Mouse (Mus musculus) spleen, adult 18-20 months (tissue): ENCODE measurements around the gene Nav2.

ENCODE experiments used
- DNase-seq, 2 experiments: peaks; one replicate each; pipeline ENCODE4 v3.0.0; 2022; ENCODE audit warnings: mixed read lengths in 2 of 2

Gene Nav2

DNA sequence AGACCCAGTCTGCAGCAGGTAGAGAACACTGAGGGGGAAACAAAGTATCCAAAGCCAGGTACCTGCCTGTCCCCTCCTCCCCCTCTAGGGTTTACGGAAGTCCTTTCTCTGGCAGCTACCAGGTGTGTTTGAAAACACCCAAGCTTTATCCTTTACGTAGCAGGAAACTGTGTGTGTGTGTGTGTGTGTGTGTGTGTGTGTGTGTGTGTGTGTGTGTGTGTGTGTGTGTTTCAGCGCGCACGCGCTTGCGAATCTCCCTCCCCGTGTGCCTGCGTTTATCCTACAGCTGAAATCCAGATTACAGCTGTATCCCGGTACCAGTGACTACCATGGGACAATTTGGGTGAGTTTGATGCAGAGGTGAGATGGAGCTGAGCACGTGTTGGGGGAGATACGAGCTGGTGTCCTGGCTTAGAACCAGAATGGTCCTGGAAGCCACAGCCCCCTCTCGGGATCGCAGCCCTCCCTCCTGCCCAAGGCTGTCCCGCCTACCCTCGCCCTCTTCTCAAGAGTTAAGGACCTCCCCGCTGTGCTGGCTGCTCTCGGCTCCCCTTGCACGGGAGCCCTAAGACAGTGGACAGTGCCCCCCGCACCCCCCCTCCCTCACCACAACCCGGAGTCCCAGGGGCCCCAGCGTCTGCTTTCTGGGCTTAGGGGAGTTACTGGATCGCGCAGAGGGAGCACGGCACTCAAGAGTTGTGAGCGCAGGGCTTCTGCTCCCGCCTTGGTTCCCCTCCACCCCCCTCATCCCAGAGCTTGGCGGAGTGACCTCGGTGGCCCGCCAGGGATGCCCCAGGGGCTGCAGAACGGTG lies 395.3 kb downstream of the Nav2 start:
- no peak for DNase-seq

DNA sequence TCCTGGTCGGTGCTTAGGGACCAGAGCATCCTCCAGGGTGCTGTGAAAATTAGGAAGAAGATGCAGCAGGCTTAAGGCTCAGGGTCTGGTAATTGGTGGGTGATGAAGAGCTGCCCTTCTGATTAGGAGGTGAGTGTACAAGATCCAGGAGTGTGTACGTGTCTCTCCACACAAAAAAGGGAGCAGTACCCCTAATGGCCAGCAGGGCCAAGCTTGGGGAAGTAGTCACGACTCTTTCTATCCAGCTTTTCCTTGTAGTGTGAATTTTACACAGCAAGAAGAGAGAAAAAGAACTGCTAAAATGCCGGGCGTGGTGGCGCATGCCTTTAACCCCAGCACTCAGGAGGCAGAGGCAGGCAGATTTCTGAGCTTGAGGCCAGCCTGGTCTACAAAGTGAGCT lies 399.2 kb downstream of the Nav2 start:
- DNase-seq: peak in 1 of 2 experiments; percentile 11

DNA sequence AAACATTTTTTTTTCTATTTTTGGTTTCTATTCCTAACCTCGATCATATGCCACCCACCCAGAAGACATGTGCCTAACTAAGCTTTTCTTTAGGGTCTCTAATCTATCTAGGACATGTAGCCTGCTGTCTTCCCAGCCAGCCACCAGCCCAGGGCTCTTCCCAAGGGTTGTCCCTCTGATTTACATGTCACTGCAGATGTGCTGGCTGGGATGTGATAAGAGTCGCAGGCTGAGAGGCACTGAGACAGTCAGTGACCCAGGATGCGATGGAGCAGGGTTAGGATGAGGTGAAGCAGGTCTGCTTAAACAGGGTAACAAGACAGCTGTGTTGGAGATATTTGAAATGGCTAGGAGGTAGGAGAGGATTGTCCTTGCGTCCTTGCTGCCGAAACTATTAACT lies 401.2 kb downstream of the Nav2 start:
- DNase-seq: no peak

DNA sequence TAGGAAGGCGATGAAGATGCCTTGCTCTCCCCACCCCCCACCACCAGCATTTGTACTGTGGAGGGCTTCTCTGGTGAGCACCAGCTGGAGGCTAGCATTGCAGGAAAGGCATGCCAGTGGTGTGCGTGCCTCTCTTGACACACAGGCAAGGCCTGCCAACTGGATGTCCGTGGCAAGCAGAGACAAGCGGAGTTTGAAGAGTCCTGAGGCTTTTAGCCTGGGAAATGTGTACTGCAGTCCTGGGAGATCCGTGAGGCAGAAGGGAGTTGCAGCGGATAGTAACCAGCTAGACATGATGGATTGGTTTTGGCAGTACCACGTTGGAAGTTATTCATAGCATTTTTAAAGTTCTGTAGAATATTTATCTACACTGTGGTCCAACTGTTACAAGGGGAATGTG lies 405.4 kb downstream of the Nav2 start:
- no peak for DNase-seq

DNA sequence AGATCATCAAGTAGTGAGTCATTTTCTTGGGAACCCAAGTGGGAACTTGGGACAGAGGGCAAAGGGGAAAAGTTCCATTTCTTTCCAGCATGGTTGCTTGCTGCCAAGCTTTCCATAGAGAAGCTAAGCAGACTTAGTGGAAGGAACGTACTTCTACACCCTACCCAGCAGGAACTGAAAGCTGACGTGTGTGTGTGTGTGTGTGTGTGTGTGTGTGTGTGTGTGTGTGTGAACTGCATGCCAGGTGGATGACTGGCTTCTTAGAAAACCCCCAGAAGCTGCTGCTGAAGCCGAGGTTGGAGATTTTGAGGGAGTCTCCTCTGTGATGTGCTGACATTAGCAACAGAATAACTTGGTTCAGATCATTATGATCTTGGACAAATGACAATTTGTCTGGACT lies 406.5 kb downstream of the Nav2 start:
- no peak for DNase-seq

DNA sequence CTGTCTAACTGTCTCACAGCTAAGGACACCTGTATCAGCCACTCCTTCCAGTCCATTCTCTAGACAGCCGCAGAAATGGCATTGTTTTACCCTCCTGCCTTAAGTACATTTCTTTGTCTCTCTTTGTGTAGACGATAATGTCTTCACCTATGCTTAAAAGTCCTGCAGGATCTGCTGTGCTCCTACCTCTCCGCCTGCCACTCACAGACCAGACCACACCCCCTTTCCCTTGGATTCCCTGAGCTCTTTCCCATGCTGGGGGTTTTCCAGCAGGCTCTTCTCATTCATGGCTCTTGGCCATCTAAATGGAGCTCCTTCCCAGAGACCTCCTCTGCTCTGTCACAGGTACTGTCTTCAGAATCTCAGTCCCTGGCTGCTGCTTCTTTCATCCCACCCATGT lies 408.1 kb downstream of the Nav2 start:
- DNase-seq: no peak

DNA sequence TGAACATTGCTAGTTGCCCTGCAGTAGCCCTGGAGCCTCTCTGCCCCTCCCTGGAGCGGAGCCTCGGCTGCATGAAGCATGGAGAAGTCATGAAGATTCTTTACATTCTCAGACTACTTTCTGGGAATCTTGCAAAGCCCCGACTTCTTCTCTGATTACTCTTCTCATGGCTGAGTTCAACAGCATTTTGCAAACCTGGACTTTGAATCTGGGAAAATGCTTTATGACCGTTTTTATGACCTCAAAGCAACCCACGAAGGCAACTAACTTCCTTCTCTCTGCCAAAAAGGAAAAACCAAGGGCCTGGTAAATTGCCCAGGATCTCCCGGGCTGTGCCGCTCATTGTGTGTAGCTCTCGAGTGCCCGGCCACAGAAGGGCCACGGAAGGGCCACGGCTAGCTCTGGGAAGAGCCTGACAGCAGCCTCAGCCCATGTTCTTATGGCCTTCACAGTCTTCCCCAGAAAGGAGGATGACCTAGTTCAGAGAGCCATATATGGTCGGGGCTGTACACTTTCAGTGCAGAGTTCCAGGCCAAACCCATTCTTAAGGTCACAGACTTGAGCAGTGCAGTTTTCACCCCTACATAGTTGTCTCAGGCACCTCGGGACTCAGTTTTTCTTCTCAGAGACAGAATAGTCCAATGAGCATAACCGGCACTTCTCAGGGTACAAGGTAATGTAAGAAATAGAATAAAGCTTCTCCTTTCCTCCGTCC lies 409.8 kb downstream of the Nav2 start:
- no peak for DNase-seq

DNA sequence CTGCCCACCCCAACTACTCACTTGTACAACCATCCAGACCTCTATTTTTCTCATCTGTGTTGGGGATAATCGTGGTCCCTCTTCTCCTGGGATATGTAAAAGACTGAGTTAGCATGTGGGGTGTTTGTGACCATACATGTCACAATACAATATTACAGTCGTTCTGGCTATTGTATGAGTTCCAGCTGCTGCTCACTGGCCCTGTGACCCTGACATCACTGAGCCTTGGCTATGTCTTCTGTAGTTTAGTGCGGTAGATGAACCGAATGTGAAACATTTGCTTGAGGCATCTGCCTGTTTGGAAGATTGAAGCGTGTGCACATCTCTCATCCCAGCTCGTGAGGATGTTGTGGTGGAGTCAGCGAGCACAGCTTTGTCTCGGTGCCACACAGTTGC lies 410.4 kb downstream of the Nav2 start:
- DNase-seq: no peak

DNA sequence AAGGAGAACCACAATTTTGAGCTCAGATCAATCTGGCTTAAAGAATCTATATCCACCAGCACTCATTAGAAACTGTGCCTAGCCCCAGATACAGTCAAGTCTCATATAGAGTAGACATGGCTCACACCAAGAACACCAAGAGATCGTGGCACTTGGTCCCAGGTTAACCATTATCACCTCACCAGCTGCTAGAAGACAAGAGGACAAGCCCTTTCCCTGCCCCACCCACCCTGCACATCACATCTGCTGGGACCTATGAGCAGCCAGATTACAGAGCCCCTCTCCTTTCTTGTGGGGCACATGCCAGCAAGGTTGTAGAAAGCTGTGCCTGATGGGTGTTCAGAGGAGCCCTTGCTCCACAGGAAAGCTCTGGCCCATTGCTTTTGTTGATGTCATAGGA lies 411.5 kb downstream of the Nav2 start:
- DNase-seq: no peak

DNA sequence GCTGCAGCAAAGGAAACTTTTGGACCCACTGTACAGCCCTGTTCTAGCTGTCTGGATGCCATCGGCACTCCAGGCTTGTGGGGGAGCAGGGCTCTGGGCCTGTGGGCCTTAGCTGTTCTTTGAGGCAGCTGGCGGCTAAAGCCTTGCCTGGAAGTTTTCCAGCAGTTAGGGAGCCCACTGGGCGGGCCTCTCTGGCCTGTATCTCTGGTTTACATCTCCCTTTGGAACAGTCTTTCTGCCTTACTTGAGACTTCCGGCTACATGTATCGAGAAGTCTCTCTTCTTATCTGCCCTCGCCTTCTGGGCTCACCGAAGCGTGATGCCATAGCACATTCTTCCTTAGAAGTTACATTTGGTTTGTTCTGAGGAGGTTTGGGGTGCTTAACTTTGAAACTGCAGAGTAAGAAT lies 412.6 kb downstream of the Nav2 start:
- DNase-seq: no peak

DNA sequence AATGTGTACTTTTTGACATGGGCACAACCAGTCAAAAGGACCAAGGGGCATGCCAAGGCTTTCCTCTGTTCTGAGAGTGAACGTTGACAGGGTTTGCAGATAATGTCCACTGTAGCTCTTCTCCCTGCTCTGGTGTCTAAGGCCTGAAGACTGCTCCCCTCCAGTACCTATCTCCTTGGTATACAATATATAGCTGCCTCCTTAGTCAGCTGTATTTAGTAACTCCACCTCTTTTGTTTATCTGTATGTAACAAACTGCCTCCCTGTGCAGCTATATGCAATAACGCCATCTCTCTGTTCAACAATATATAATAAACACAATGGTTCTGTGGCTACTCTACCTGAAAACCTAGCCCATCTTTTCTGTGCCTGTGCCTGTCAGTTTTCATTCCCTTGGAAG lies 413.7 kb downstream of the Nav2 start:
- no peak for DNase-seq

DNA sequence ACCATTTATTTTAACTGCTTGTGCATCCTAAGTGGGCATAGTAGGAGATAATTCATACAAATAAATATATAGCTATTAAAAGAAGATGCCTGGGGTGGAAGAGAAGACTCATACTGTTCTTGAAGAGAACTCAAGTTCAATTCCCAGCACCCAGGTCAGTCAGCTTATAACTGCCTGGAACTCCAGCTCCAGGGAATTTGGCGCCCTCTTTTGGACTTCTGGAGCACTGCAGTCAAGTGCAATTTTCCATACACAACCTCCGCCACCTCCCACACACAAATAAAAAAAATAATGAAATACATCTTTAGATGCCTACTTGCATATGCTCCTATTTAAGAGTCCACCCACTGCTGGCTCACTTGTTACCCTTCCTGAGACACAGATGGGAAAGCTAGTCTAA lies 416.1 kb downstream of the Nav2 start:
- no peak for DNase-seq

DNA sequence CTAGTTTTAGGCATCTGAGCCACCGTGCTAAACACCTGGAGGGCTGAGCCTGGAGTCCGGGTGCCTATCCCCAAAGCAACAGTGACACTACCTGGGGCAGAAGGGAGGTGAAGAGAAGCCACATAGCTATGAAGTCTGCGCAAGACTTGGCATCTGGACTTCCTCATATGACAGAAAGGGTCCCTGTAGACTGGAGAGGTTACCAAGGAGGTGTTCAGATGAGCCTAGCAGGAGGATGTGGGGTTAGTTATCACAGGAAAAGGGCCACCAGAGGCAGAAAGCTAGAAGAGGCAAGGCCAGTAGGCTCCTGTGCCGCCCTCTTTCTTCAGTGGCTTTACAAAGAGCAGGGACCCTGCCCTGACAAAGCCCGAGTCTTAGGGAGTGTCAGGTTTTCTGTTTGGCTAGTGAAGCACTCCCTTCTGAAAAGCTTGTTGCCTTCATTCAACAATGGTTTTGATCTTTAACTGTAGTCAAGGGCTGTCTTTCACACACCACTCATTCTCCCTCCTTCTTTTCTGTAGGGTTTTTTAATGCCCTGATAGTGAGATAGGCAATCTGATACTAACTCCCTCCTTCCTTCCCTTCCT lies 417.7 kb downstream of the Nav2 start:
- DNase-seq: no peak

DNA sequence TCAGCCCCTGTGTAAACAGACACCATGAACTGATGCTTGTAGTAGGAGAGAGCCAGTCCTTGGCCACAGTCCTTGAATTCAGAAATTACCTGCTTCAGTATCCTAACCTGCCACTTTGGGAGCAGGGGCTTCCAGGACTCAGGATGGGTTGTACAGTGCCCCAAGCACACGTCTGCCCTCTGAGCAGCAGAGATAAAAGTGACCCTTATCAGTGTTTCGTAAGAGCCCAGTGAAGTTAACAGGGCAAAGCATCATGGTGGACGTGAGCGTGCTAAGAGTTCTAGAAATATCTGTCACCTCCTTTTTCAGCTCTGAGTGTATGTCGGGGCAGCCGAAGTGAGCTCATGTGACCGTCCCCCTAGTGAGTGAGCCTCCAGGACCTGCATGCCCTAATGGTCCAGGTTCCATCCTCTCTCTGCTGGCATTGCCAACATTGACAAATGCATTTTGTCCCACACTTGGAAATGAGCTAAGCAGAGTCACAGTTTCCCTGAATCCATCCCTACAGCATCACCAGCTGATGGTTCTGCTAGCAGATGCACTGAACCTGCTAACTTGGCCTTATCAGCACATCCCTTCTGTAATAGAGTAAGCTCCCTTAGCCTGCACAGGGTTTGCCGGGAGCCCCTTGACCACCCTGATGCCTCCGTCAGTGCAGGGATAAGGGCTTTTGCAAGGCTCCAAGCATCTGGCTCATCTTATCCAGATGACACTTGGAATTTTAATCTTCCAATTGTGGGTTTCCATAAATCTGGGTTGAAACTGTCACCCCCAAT lies 418.6 kb downstream of the Nav2 start:
- DNase-seq: no peak

DNA sequence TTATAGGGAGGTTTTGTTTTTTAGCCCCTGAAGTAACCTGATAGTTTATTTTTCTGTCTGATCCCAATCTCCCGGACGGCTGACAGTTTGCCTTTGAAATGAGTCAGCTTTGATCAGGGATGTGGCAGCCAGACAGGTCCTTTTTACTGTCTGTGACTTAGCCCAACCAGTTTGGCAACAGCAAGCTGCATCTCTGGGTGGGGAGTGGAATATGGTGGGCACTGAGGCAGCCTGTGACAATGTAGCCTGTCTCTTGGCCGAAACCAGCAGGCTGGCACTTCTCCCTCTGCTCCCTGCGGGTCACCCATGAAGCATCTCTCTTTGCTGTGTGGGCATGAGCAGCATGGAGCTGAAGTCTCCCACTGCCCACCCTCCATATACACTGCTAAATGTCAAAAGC lies 421.7 kb downstream of the Nav2 start:
- DNase-seq: no peak

DNA sequence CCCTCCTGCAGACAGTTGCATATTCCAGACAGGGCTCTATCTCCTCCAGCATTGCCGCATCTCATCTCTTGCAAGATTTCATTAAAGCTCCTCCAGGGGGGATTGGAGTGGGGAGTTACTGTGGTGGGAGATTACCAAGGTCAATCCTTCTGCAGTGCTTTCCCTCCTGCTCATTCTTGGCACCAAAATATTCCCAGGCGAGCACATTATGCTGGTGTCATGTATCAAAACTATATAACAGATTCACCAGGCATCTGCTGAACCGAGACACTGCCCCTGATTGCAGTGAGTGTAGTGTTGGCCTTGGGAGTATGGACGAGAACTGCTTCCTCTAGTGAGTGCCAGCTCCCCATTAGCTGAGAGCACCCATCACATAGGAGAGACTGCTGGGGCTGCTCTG lies 423.4 kb downstream of the Nav2 start:
- DNase-seq: no peak

DNA sequence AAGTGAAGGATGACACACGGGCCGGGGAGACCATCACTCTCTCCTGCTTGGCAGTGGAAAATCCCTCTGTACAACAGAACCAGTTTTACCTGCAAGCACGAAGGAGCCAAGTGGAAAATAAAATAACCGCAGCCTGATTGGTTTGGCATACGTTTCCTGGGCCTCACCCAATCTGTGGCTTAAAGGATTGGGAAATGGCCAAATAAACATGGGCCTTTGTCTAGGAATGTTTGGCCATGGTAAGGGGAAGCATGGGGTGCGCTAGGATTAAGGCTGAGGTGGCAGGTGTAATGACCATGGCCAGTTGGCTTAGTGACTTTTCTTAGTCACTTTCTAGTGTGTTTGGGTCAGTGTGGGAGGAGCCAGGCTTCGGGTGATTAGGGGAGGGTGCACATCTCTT lies 424.1 kb downstream of the Nav2 start:
- DNase-seq: no peak

DNA sequence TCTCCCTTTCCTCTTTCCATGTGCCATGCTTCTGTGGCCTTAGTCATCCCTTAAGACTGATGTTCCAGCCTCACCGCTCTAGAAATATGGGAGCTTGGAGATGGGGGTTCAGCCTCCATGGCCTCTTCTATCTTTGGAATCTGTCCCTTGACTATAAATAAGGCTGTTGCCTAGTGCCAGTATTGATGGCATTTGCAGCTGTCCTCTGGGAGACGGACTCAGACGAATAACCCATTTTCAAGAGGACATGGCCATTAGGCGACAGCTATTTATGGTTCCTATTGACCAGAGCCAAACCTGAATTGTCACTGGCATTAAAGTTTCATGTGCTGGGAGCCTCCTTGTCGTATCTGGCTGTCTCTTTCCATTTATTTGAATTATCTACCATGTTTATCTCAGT lies 425.6 kb downstream of the Nav2 start:
- DNase-seq: no peak

DNA sequence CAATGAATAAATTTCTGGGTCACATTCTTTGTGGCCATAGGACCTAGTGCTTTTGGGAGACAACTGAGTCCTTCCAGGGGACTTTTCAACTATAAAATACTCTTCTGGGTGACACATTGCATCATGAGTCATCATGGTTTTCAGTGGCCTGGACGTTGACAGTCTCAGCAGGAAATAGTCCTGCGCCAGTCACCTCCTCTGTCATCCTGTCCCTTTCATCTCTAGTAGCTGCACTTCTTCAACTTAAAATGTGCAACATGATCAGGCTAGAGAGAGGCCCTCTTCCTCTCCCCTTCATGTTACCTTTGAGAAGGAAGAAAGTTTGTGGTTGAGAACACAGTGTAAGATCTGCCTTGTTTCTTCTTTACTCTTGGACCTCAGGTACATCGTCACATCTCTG lies 426.5 kb downstream of the Nav2 start:
- DNase-seq: no peak

DNA sequence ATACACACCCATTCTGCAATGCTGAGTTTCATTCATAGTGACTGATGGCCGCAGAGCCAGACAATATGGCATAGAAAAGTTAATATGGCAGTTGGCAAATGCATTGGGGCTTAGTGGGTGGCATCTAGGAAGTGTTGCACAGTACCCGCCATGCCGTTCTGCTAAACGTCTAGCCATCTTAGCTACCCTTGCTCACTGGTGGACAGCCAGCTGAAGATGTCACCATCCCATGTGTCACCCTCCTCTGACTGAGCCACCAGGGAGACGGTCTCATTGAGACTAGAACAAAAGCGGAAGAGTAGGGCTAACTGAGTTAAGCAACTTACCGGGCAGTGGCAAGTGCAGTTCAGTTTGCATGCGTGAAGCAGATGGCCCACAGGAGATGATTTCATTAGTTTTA lies 428.2 kb downstream of the Nav2 start:
- DNase-seq: no peak

DNA sequence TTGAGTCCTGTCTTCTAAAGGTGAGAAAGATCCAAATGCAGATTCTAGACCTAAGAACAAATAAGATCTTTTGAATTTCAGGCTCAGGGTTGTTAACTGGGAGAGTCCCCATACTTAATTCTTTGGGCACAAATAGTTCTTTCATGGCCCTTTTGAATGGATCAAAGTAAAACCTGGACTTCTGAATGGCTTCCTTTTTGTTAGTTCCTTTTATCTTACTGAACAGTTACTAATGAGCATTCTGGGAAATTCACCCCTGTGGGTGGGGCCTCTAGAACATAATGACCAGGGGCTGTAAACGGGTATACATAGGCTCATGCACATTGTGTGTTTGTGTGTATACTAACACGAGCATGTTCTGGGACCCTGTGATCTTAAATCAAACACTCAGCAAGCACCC lies 429.2 kb downstream of the Nav2 start:
- no peak for DNase-seq

DNA sequence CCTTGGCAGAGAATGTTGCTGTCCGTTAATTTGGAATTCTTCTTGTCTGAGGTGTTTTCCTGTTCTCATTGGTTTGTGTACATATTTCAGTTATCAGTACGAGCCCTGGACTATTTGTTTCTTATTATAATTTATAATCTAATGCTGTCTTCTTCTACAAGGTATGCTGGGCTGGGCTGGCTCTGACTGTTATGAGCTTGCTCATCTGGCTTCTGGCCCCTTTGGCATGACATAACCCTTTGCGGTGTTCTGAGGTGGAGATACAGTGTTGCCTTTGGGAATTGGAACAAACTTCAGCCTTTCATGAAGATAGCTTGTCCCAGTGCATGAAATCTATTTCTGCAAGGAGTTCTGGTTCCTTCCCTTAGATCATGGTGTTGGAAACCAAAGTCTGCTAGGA lies 431.4 kb downstream of the Nav2 start:
- no peak for DNase-seq

DNA sequence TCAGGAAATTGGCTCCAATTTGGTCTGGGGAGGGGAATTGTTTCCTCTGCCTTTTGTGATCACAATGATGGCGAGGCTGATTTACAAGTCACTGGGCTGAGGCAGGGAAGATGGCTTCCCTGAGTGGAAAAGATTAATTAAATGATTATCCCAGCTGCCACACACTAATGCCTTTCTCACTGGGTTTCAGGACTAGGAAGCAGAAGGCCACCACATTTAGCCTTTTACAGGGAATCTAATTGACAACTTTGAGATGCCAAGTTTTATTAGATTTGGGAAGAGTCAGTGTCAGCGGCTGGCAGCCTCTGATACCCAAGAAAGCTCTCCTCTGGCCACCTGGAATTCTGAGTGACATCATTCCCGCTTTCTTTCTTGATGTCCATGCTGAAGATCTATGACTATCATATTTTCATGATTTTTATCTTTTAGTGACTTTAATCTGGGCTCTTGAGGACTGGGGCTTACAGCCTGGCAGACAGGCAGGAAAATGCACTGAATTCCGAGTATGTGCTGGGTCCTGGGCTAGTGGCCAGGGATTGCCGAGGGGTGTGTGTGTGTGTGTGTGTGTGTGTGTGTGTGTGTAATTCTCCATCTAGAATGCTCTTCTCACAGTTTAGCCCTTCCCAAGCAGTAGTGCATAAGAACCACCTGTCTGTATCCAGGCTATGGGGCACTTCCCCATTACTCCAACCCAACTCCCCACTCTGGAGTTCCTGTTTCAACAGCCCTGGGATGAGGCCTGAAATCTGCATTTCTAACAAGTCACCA lies 432.8 kb downstream of the Nav2 start:
- DNase-seq: no peak
